ENCODE assay signal across 8 mouse cellular contexts in genomic region chr19:8252705-8253037, GRCm38 (mm10). TPM values are rescaled to one million over a fixed set of nuclear protein-coding genes. Genes with fewer than 3 reads are reported as not detected.
A peak's percentile ranks its signal among the peaks of the same experiment; 100 is the strongest.
DNase-seq lines count a peak whose midpoint lies in the region; ATAC-seq and TF ChIP-seq lines count a peak whose summit lies in the region.

No protein-coding gene starts in this region.

- peak overlapping the region; percentile 59 for H3K4me2 ChIP-seq in forebrain, embryonic 11.5 days (ENCODE audit: low read depth, low read length, severe bottlenecking)
- peak overlapping the region; percentile 57 for H3K4me2 ChIP-seq in limb, embryonic 14.5 days (replicated peaks; ENCODE audit: low read depth, low read length, severe bottlenecking)

- no peaks in the 10 kb centered on the region for H3K36me3 ChIP-seq in liver, adult 2 months (ENCODE audit: control insufficient read depth, insufficient read depth, low read length)
- no peaks in the 10 kb centered on the region for H3K36me3 ChIP-seq in forebrain, embryonic 11.5 days (ENCODE audit: control insufficient read depth, insufficient read depth, low read length)
- H3K36me3 ChIP-seq in limb, embryonic 14.5 days (ENCODE audit: control insufficient read depth, insufficient read depth, low read length): no peaks in the 10 kb centered on the region

- peak overlapping the region; percentile 68; the same call in 1 of the 2 replicates for H3K9ac ChIP-seq in liver, adult 2 months (ENCODE audit: low read depth, low read length)
- H3K9ac ChIP-seq in forebrain, embryonic 11.5 days (ENCODE audit: low read length): peak overlapping the region; percentile 54
- peak overlapping the region; percentile 74 for H3K9ac ChIP-seq in limb, embryonic 14.5 days (ENCODE audit: low read depth, low read length, severe bottlenecking)

- DNase-seq in liver, adult 2 months (ENCODE audit: extremely low read depth, low read depth, low spot score): peak; percentile 80
- DNase-seq in liver: no peak
- DNase-seq in forebrain, embryonic 11.5 days (ENCODE audit: low spot score): no peak
- DNase-seq in limb, embryonic 14.5 days (ENCODE audit: low spot score): no peak
- no peak for DNase-seq in left cerebral cortex, postnatal 4 days
- no peak for DNase-seq in c-Kit-positive CD71-positive TER-119-positive erythroid progenitor cells, embryonic 14.5 days (ENCODE audit: low spot score)
- no peak for DNase-seq in urinary bladder, postnatal 14 days (ENCODE audit: low spot score)

- H3K4me1 ChIP-seq in liver, adult 2 months (ENCODE audit: control insufficient read depth, insufficient read depth, low read length): 0 out of 2 replicates have a peak, but pooled peaks cover 3% of the 10 kb centered on the region
- no peaks in the 10 kb centered on the region for H3K4me1 ChIP-seq in forebrain, embryonic 11.5 days (replicated peaks; ENCODE audit: control insufficient read depth, insufficient read depth, low read length)
- H3K4me1 ChIP-seq in limb, embryonic 14.5 days (ENCODE audit: control insufficient read depth, insufficient read depth, low read length): no peaks in the 10 kb centered on the region
- peaks cover 2% of the 10 kb centered on the region; the same call in 1 of the 2 replicates for H3K4me1 ChIP-seq in olfactory bulb, adult 2 months (ENCODE audit: control insufficient read depth, insufficient read depth, low read length)

- TF ChIP-seq POLR2A in liver, adult 2 months (IDR thresholded peaks at IDR 0.05; ENCODE audit: extremely low read depth, insufficient read depth, low read length): no peak
- no peak for TF ChIP-seq POLR2A in limb, embryonic 14.5 days (IDR thresholded peaks at IDR 0.05; ENCODE audit: borderline replicate concordance, extremely low read depth, insufficient read depth, insufficient read length)
- TF ChIP-seq POLR2A in olfactory bulb, adult 2 months (IDR thresholded peaks at IDR 0.05; ENCODE audit: insufficient read depth, low read depth, low read length): no peak

- H3K79me2 ChIP-seq in liver, adult 2 months (ENCODE audit: control insufficient read depth, insufficient read depth, low read length): no peaks in the 10 kb centered on the region

- no peak overlapping the region for H3K27ac ChIP-seq in liver, adult 2 months (replicated peaks; ENCODE audit: insufficient read depth, low read depth, low read length)
- no peak overlapping the region for H3K27ac ChIP-seq in forebrain, embryonic 11.5 days (ENCODE audit: low read depth, low read length)
- H3K27ac ChIP-seq in limb, embryonic 14.5 days (replicated peaks; ENCODE audit: low read depth, low read length): peak overlapping the region; percentile 85
- no peak overlapping the region for H3K27ac ChIP-seq in olfactory bulb, adult 2 months (ENCODE audit: insufficient read depth, low read depth, low read length)

- H3K27me3 ChIP-seq in liver, adult 2 months (ENCODE audit: control insufficient read depth, insufficient read depth, low read length): peaks cover 6% of the 10 kb centered on the region; the same call in 1 of the 2 replicates
- H3K27me3 ChIP-seq in forebrain, embryonic 11.5 days (ENCODE audit: control insufficient read depth, insufficient read depth, low read length): no peaks in the 10 kb centered on the region
- H3K27me3 ChIP-seq in limb, embryonic 14.5 days (ENCODE audit: control insufficient read depth, insufficient read depth, low read length): no peaks in the 10 kb centered on the region

- WGBS in liver, adult 2 months: 13% methylated on average over 3 of the region's 3 CpGs
- WGBS in forebrain, embryonic 11.5 days: 29% methylated on average over 3 of the region's 3 CpGs
- 36% methylated on average over 3 of the region's 3 CpGs for WGBS in limb, embryonic 14.5 days
- WGBS in olfactory bulb, adult 2 months: 33% methylated on average over 3 of the region's 3 CpGs

- peak; percentile 9; the same call in 1 of the 2 replicates for ATAC-seq in forebrain, embryonic 11.5 days (replicated peaks; ENCODE audit: low FRiP score)
- peak; percentile 44; the same call in 1 of the 2 replicates for ATAC-seq in limb, embryonic 14.5 days (ENCODE audit: low FRiP score, low read depth)

- no peaks in the 10 kb centered on the region for H3K9me3 ChIP-seq in forebrain, embryonic 11.5 days (ENCODE audit: control insufficient read depth, low read length)
- no peaks in the 10 kb centered on the region for H3K9me3 ChIP-seq in limb, embryonic 14.5 days (ENCODE audit: control insufficient read depth, low read length)

- H3K4me3 ChIP-seq in liver, adult 2 months (ENCODE audit: insufficient read depth, low read depth, low read length): peak overlapping the region; percentile 62
- H3K4me3 ChIP-seq in forebrain, embryonic 11.5 days (ENCODE audit: low read depth, low read length): peak overlapping the region; percentile 49
- peak overlapping the region; percentile 56 for H3K4me3 ChIP-seq in limb, embryonic 14.5 days (replicated peaks; ENCODE audit: low read length)
- peak overlapping the region; percentile 77 for H3K4me3 ChIP-seq in olfactory bulb, adult 2 months (ENCODE audit: insufficient read depth, low read depth, low read length)

- no peak for TF ChIP-seq CTCF in liver, adult 2 months (IDR thresholded peaks at IDR 0.05; ENCODE audit: low read depth, low read length)
- no peak for TF ChIP-seq CTCF in olfactory bulb, adult 2 months (IDR thresholded peaks at IDR 0.05; ENCODE audit: insufficient read depth, low read depth, low read length)

- intact Hi-C loops in left cerebral cortex, postnatal 4 days (cut with DNase I): no loop called here

RNA-seq across cellular contexts. Expression of gene Slc22a29, which starts 34.0 kb away (rescaled TPM):
- 1.9 and 2.8 TPM in 2 replicates for total RNA-seq in liver, adult 2 months (2014; rRNA removed)
- polyA plus RNA-seq in liver, adult 2 months (2012; rRNA removed): 1.7 and 2.4 TPM in 2 replicates
- not detected in 2 replicates for polyA plus RNA-seq in forebrain, embryonic 11.5 days (2014; fragmentation: Nextera tagmentation; extraction: Ambion mirVana)
- polyA plus RNA-seq in limb, embryonic 14.5 days (2012; rRNA removed): 0.09 and 0.28 TPM in 2 replicates
- polyA plus RNA-seq in limb, embryonic 14.5 days (2014; fragmentation: Nextera tagmentation; extraction: Ambion mirVana): not detected in 2 replicates
- not detected in 2 replicates for polyA plus RNA-seq in olfactory bulb, adult 2 months (2012; ENCODE audit: insufficient read depth, insufficient read length, low replicate concordance, missing spikeins)
- total RNA-seq in left cerebral cortex, postnatal 4 days (2021): not detected
